Mouse (Mus musculus) bone marrow macrophage, adult 2 months (primary cell): ENCODE measurements around the gene Nbea. TPM values are rescaled to one million over a fixed set of nuclear protein-coding genes. Genes with fewer than 3 reads are reported as not detected.

Experiments used
- H3K27ac ChIP-seq: 2 replicates; pipeline ENCODE4 v1.5.1; 2012; ENCODE audit warnings: low read depth, low read length; ENCODE audit not compliant: insufficient read depth
- H3K4me1 ChIP-seq: 2 replicates; pipeline ENCODE4 v1.6.1; 2012; ENCODE audit warnings: low read length; ENCODE audit not compliant: control insufficient read depth, insufficient read depth
- H3K4me3 ChIP-seq: 2 replicates; pipeline ENCODE4 v1.5.1; 2012; ENCODE audit warnings: mild to moderate bottlenecking, low read length, moderate library complexity; ENCODE audit not compliant: insufficient read depth
- CTCF ChIP-seq: IDR thresholded peaks from 2 replicates; pipeline ENCODE4 v1.5.1; 2012; ENCODE audit warnings: low read depth, mild to moderate bottlenecking, low read length, moderate library complexity
- POLR2A ChIP-seq: IDR thresholded peaks from 2 replicates; pipeline ENCODE4 v1.6.1; 2012; ENCODE audit warnings: mild to moderate bottlenecking, low read depth, low read length, borderline replicate concordance
- polyA plus RNA-seq: library from polyadenylated mRNA; stranded (reverse); fragments of >200 nt; gene quantifications from 2 replicates; pipeline ENCODE4 v1.2.4, GENCODE M21; 2012; ENCODE audit not compliant: missing spikeins, insufficient read depth, insufficient read length

Gene Nbea
- polyA plus RNA-seq, 1 experiment = 0.28 TPM

DNA sequence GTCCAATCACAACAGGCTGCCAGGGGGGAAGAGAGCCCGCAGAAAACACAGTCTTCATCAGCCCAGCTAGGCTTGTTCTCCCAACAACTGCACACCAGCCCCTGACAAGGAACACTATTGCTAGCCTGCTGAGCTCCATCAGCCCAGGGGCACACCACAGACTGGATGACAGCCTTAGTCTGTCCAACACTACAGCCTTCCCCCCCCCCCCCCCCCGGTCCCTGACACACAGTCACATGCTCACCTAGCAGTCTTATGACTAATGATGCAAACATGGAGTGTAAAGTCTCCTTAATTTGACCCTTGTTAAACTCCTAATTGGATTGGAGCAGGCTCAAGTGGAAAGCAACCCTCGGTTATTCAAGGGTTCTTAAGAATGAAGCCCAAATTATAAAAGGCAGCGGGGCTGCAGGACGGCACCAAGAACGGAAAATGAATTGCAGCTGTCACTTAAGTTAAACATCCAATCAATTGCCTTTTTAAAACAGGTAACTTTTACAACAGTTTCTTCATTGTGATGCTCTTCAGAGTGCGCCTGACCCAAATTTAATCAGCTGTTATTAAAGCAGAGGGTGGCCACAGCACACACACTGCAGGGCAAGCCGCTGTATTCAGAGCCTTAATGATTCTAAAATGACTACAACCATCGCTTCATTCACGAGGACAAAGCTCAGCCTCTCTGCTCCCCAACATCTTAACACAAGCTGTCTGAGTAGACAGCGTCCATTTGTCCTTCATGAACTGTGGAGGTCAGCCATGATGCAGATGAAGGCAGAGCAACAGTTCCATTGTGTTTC lies 427.5 kb downstream of the Nbea start:
- Histone ChIP-seq H3K4me1 (peaks cover 2% of the 10 kb centered on the region; the same call in 1 of the 2 replicates), H3K27ac (no peak overlapping the region), H3K4me3 (no peak overlapping the region)
- TF ChIP-seq POLR2A (no peak), CTCF (no peak)

DNA sequence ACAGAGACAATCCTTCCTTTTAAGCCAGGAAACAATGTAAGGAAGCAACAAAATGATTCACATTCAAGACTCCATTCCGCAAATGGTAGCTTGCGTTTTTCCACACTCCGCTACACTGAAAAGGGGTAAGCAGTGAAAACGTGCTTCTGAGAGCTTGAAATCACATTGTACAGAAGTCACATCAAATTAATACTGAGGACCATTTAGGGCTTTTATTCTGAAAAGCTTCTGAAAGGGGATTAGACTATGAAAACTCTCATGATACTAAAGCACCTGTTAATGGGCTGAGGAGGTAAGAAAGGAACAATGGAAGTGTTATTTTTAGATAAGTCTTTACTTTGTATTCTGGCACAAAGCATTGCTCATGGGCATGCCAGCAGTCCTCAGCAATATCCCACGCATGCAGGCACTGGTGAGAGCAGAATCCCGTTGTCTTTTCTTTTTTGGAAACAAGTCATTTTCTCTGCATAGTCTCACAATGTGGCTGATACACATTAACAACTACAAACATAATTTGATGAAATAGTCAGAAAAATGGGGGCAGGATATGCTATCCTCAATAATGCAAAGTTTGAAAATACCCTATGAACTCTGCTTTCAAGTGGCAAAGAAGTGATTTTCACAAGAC lies 428.4 kb downstream of the Nbea start:
- no peak overlapping the region for H3K27ac ChIP-seq
- peaks cover 2% of the 10 kb centered on the region; the same call in 1 of the 2 replicates for H3K4me1 ChIP-seq
- H3K4me3 ChIP-seq = no peak overlapping the region
- TF ChIP-seq CTCF = no peak
- TF ChIP-seq POLR2A = no peak

GRCm38 (mm10) chr3:55753872-55754271 lies 429.6 kb downstream of the Nbea start:
- peaks cover 2% of the 10 kb centered on the region; the same call in 1 of the 2 replicates for H3K4me1 ChIP-seq
- H3K27ac ChIP-seq = no peak overlapping the region
- TF ChIP-seq CTCF (no peak), POLR2A (no peak)
- no peak overlapping the region for H3K4me3 ChIP-seq

- TF ChIP-seq POLR2A = no peak
- no peak for TF ChIP-seq CTCF
- Histone ChIP-seq H3K27ac (no peak overlapping the region), H3K4me3 (no peak overlapping the region), H3K4me1 (peaks cover 2% of the 10 kb centered on the region; the same call in 1 of the 2 replicates)
Measured at GRCm38 (mm10) chr3:55752558-55752957, 430.9 kb downstream of the Nbea start.

- Histone ChIP-seq H3K4me1 (peaks cover 2% of the 10 kb centered on the region; the same call in 1 of the 2 replicates), H3K27ac (no peak overlapping the region), H3K4me3 (no peak overlapping the region)
- TF ChIP-seq POLR2A (no peak), CTCF (no peak)
Measured at GRCm38 (mm10) chr3:55751363-55751762, 432.1 kb downstream of the Nbea start.

GRCm38 (mm10) chr3:55750445-55751065 lies 432.9 kb downstream of the Nbea start:
- Histone ChIP-seq H3K4me3 (no peak overlapping the region), H3K27ac (no peak overlapping the region), H3K4me1 (peaks cover under 1% of the 10 kb centered on the region; the same call in 1 of the 2 replicates)
- TF ChIP-seq POLR2A = no peak
- TF ChIP-seq CTCF = no peak

DNA sequence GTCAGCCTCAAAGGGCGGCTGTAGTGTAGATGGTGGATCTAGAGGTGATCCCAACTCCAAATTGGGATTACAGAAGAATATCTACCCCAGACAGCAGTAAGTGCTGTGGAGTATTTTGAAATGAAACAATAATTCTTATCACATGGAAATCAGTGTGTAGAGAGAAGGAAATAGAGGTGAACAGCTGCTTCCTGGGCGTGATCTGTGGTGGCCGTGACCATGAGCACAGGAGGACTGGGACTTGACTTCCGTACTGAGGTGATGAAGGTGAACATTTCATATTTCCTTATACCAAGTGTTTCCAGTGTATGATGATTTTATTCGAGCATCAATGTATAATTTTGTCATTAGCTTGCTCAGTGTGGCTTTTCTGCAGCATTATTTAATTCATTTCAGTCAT lies 439.6 kb downstream of the Nbea start:
- Histone ChIP-seq H3K27ac (no peak overlapping the region), H3K4me1 (no peaks in the 10 kb centered on the region), H3K4me3 (no peak overlapping the region)
- TF ChIP-seq POLR2A = no peak
- TF ChIP-seq CTCF = no peak

GRCm38 (mm10) chr3:55742654-55743053 lies 440.8 kb downstream of the Nbea start:
- Histone ChIP-seq H3K27ac (no peak overlapping the region), H3K4me3 (no peak overlapping the region), H3K4me1 (no peaks in the 10 kb centered on the region)
- TF ChIP-seq POLR2A (no peak), CTCF (no peak)

DNA sequence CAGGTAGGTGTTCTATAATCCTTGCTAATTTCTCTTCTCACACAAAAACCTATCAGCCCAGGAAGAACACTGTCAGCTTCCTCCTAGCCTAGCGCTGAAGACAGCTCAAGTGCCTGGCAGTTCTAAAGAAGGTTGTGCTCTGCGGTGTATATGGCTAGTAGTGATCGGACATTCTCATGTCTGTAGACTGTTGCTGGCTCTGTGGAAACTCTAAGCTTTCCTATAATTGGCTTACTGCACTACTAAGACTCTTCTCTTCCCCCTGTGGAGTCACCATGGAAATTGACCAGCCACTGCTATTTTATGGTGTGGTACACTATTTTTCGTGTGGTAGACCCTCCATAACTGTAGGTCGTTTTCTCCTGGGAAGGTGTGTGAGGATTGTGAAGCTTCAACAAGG lies 441.3 kb downstream of the Nbea start:
- Histone ChIP-seq H3K27ac (no peak overlapping the region), H3K4me3 (no peak overlapping the region), H3K4me1 (no peaks in the 10 kb centered on the region)
- TF ChIP-seq POLR2A (no peak), CTCF (no peak)

DNA sequence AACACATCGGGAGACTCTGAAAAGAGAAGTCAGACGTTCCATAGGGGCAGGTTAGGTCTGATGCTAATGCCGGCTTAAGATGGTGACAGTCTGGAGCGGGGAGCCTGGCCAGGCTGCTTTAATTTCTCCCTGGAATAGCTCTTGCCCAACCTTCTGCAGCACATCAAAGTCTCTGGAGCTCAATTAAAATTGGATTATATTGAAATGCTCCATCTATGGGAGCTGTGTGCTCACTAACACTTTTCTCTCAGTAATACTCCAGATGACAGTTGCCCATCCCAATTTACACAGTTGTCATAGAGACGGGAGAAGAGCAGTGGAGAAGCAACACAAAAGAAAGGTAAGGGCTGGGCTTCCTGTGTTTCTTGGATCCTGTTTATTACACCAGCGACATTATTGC lies 442.1 kb downstream of the Nbea start:
- Histone ChIP-seq H3K4me1 (no peaks in the 10 kb centered on the region), H3K4me3 (no peak overlapping the region), H3K27ac (no peak overlapping the region)
- TF ChIP-seq POLR2A = no peak
- no peak for TF ChIP-seq CTCF
